Mouse (Mus musculus) ES-CJ7 (cell line): ENCODE measurements at regions not wholly inside any gene's neighbourhood (a gene's known extent, or its start where the extent isn't known, plus 50 kb on each side); places are given as distances from the start of the nearest gene placed in this dataset.
A peak's percentile ranks its signal among the peaks of the same experiment; 100 is the strongest.

Source experiments
- DNase-seq: peaks from one replicate; pipeline ENCODE4 v3.0.0; 2011; ENCODE audit warnings: low read depth, low spot score

GRCm38 (mm10) chr8:92071305-92072253 lies 269.7 kb upstream of the Irx3 start:
- peak; percentile 61 for DNase-seq

- no peak for DNase-seq
Measured at GRCm38 (mm10) chr8:92070704-92071103, 268.8 kb upstream of the Irx3 start.

- DNase-seq, result no peak
Measured at GRCm38 (mm10) chr8:92066435-92066834, 264.6 kb upstream of the Irx3 start.

GRCm38 (mm10) chr8:92065554-92066239 lies 263.8 kb upstream of the Irx3 start:
- DNase-seq, result peak; percentile 47

GRCm38 (mm10) chr8:92064971-92065370 lies 263.1 kb upstream of the Irx3 start:
- DNase-seq, result no peak

GRCm38 (mm10) chr8:92064175-92064821 lies 262.4 kb upstream of the Irx3 start:
- no peak for DNase-seq

GRCm38 (mm10) chr8:92063333-92063732 lies 261.5 kb upstream of the Irx3 start:
- DNase-seq, result no peak

GRCm38 (mm10) chr8:92059471-92059870 lies 257.6 kb upstream of the Irx3 start:
- DNase-seq, result no peak

- DNase-seq, result no peak
Measured at GRCm38 (mm10) chr8:92058953-92059352, 257.1 kb upstream of the Irx3 start.

- DNase-seq, result no peak
Measured at GRCm38 (mm10) chr8:92057857-92058256, 256.0 kb upstream of the Irx3 start.

GRCm38 (mm10) chr8:92055590-92055989 lies 253.7 kb upstream of the Irx3 start:
- no peak for DNase-seq

- DNase-seq, result no peak
Measured at GRCm38 (mm10) chr8:92044695-92045094, 242.8 kb upstream of the Irx3 start.

- peak; percentile 91 for DNase-seq
Measured at GRCm38 (mm10) chr8:92042951-92043350, 241.1 kb upstream of the Irx3 start.

- no peak for DNase-seq
Measured at GRCm38 (mm10) chr8:92029954-92030353, 228.1 kb upstream of the Irx3 start.

- DNase-seq, result no peak
Measured at GRCm38 (mm10) chr8:92029516-92029915, 227.6 kb upstream of the Irx3 start.

- DNase-seq, result peak; percentile 81
Measured at GRCm38 (mm10) chr8:92028308-92028707, 226.4 kb upstream of the Irx3 start.

- peak; percentile 31 for DNase-seq
Measured at GRCm38 (mm10) chr8:92024133-92024532, 222.3 kb upstream of the Irx3 start.

- no peak for DNase-seq
Measured at GRCm38 (mm10) chr8:92021521-92021920, 219.7 kb upstream of the Irx3 start.

- DNase-seq, result no peak
Measured at GRCm38 (mm10) chr8:92014704-92015103, 212.8 kb upstream of the Irx3 start.

- DNase-seq, result no peak
Measured at GRCm38 (mm10) chr8:92013183-92013582, 211.3 kb upstream of the Irx3 start.

- no peak for DNase-seq
Measured at GRCm38 (mm10) chr8:92010412-92010811, 208.5 kb upstream of the Irx3 start.
